Mouse (Mus musculus) liver, postnatal 0 days (tissue): ENCODE data around the gene Itpr1. TPM values are rescaled to one million over a fixed set of nuclear protein-coding genes. Genes with fewer than 3 reads are reported as not detected.

Experiments
- ATAC-seq: fragments of 200-750 bp; cut with Nextera tagmentation; 2 replicates; pipeline ENCODE4 v1.8.0; 2017; ENCODE audit warnings: mild to moderate bottlenecking, moderate library complexity
- DNase-seq: peaks from one replicate; pipeline ENCODE4 v3.0.0-alpha.2; 2016
- H3K27ac ChIP-seq: fragments of 300-500 bp; sonication (generic); 2 replicates; pipeline ENCODE4 v1.5.1; 2014; ENCODE audit warnings: antibody characterized with exemption, moderate library complexity, mild to moderate bottlenecking, low read depth
- H3K27me3 ChIP-seq: fragments of 300-500 bp; sonication (generic); 2 replicates; pipeline ENCODE4 v1.6.1; 2014; ENCODE audit warnings: low read length, control low read depth, mixed read lengths; ENCODE audit not compliant: insufficient read depth
- H3K36me3 ChIP-seq: fragments of 300-500 bp; sonication (generic); replicated peaks from 2 replicates; pipeline ENCODE4 v1.6.1; 2014; ENCODE audit warnings: mild to moderate bottlenecking, control low read depth, low read length, moderate library complexity, mixed read lengths; ENCODE audit not compliant: insufficient read depth
- H3K4me1 ChIP-seq: fragments of 300-500 bp; sonication (generic); 2 replicates; pipeline ENCODE4 v1.6.1; 2014; ENCODE audit warnings: antibody characterized with exemption, mild to moderate bottlenecking, control low read depth; ENCODE audit not compliant: insufficient read depth
- H3K4me2 ChIP-seq: fragments of 300-500 bp; sonication (generic); 2 replicates; pipeline ENCODE4 v1.6.1; 2014; ENCODE audit warnings: low read depth, mild to moderate bottlenecking, low read length, moderate library complexity, mixed read lengths
- H3K4me3 ChIP-seq: fragments of 300-500 bp; sonication (generic); 2 replicates; pipeline ENCODE4 v1.5.1; 2014; ENCODE audit warnings: low read depth, low read length
- H3K9ac ChIP-seq: fragments of 300-500 bp; sonication (generic); replicated peaks from 2 replicates; pipeline ENCODE4 v1.6.1; 2014; ENCODE audit warnings: mild to moderate bottlenecking, moderate library complexity
- H3K9me3 ChIP-seq: fragments of 300-500 bp; sonication (generic); 2 replicates; pipeline ENCODE4 v1.6.1; 2016; ENCODE audit warnings: mild to moderate bottlenecking, control low read depth, low read length, mixed read lengths
- CTCF ChIP-seq: sonication (generic); IDR thresholded peaks from 2 replicates; pipeline ENCODE4 v1.5.1; 2016; ENCODE audit warnings: antibody characterized with exemption, low read depth
- EP300 ChIP-seq: IDR thresholded peaks from 2 replicates; pipeline ENCODE4 v1.6.1; 2016; ENCODE audit warnings: antibody characterized with exemption, low read depth, mild to moderate bottlenecking
- WGBS: fragments of 180-500 bp; shearing (Covaris S2); extraction: QIAGEN DNeasy Blood & Tissue Kit; methylation state at CpG from one replicate; pipeline ENCODE4 v1.1.7; 2014; ENCODE audit not compliant: insufficient replicate concordance; 5-methylcytosine and 5-hydroxymethylcytosine counted together
- polyA plus RNA-seq: library from polyadenylated mRNA; unstranded; fragments of >200 nt; fragmentation: Nextera tagmentation; extraction: Ambion mirVana; gene quantifications from 2 replicates; pipeline ENCODE4 v1.2.1, GENCODE M21; 2015

Itpr1 gene
- polyA plus RNA-seq, 1 experiment from 2014 or later = 2.9 TPM

DNA sequence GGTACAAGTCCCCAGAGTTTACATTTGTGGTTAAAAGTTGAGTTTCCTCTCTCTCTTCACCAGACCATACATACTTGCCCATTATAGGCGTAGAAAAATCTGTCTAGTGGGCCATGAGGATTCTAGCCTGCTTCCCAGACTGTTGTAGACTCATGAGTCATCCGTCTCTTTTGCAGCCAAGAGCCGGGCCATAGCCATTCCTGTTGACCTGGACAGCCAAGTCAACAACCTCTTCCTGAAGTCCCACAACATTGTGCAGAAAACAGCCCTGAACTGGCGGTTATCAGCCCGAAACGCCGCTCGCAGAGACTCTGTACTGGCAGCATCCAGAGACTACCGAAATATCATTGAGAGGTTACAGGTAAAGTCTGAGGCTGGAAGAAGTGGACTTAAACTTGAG lies 200.7 kb downstream of the Itpr1 start:
- no peaks in the 10 kb centered on the region for H3K9me3 ChIP-seq
- H3K4me2 ChIP-seq = no peak overlapping the region
- ATAC-seq (no peak), DNase-seq (no peak)
- TF ChIP-seq EP300 (no peak), CTCF (no peak)
- no peak overlapping the region for H3K4me3 ChIP-seq
- H3K9ac ChIP-seq = no peak overlapping the region
- no peaks in the 10 kb centered on the region for H3K27me3 ChIP-seq
- H3K36me3 ChIP-seq = peaks cover 30% of the 10 kb centered on the region
- WGBS = 84% methylated on average over 9 of the region's 9 CpGs
- H3K4me1 ChIP-seq = no peaks in the 10 kb centered on the region
- H3K27ac ChIP-seq = no peak overlapping the region

GRCm38 (mm10) chr6:108415847-108416246 lies 203.0 kb downstream of the Itpr1 start:
- Histone ChIP-seq H3K4me1 (no peaks in the 10 kb centered on the region), H3K36me3 (peaks cover 28% of the 10 kb centered on the region), H3K4me3 (no peak overlapping the region), H3K4me2 (no peak overlapping the region), H3K9ac (no peak overlapping the region), H3K27me3 (no peaks in the 10 kb centered on the region), H3K9me3 (no peaks in the 10 kb centered on the region), H3K27ac (no peak overlapping the region)
- 82% methylated on average over 4 of the region's 4 CpGs for WGBS
- TF ChIP-seq EP300 (no peak), CTCF (no peak)
- ATAC-seq (no peak), DNase-seq (no peak)

DNA sequence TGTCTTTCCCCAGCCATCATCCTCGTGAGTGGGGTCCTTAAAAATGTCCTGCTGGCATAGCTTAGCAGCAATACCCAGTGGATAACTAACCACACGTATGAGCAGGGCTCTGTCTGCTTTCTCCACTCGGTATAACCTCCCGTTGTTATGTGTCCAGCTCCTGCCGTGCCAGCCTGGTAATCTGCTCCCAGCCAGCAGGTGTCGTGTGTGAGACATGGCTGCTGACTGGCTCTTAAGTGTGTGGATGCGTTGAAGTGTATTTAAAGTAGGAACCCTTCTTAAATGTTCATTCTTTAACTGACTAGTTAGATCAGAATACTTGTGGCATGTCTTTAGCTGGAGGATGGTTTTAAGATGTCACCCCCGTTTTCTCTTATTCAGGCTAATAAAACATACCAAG lies 204.6 kb downstream of the Itpr1 start:
- Histone ChIP-seq H3K27ac (no peak overlapping the region), H3K9me3 (no peaks in the 10 kb centered on the region), H3K36me3 (peaks cover 18% of the 10 kb centered on the region), H3K9ac (no peak overlapping the region), H3K27me3 (no peaks in the 10 kb centered on the region), H3K4me3 (no peak overlapping the region), H3K4me1 (no peaks in the 10 kb centered on the region), H3K4me2 (no peak overlapping the region)
- ATAC-seq (peak; percentile 54; the same call in 1 of the 2 replicates), DNase-seq (peak; percentile 65)
- whole genome bisulfite sequencing = 53% methylated on average over 8 of the region's 8 CpGs
- TF ChIP-seq CTCF (peak; percentile 91), EP300 (no peak)

DNA sequence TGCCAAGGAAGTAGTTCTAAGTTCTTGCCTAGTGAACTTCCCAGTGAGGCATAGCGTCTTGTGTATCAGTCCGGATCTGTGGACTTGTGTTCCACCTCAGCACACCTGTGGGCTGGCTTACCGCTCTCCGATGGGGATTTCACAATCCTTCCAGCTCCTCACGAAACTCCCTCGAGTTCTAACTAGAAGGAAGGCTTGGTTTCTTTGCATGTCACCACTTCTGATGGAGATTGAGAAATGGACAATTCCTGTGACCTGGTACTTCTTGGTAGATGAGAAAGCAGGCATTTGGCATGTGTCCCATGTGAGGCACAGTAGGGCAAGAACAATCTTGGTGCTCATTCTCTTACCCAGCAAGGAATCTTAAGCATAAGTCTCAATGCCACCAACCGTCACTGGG lies 205.3 kb downstream of the Itpr1 start:
- ATAC-seq = no peak
- no peaks in the 10 kb centered on the region for H3K27me3 ChIP-seq
- H3K4me1 ChIP-seq = no peaks in the 10 kb centered on the region
- H3K9me3 ChIP-seq = no peaks in the 10 kb centered on the region
- H3K9ac ChIP-seq = no peak overlapping the region
- WGBS = 83% methylated on average over 7 of the region's 7 CpGs
- no peak overlapping the region for H3K4me3 ChIP-seq
- H3K27ac ChIP-seq = no peak overlapping the region
- H3K4me2 ChIP-seq = no peak overlapping the region
- no peak for TF ChIP-seq EP300
- no peak for TF ChIP-seq CTCF
- no peak for DNase-seq
- peaks cover 13% of the 10 kb centered on the region for H3K36me3 ChIP-seq

GRCm38 (mm10) chr6:108424749-108425584 lies 212.1 kb downstream of the Itpr1 start:
- Histone ChIP-seq H3K4me3 (no peak overlapping the region), H3K4me2 (no peak overlapping the region), H3K27me3 (no peaks in the 10 kb centered on the region), H3K36me3 (no peaks in the 10 kb centered on the region), H3K9me3 (no peaks in the 10 kb centered on the region), H3K9ac (no peak overlapping the region), H3K27ac (no peak overlapping the region), H3K4me1 (no peaks in the 10 kb centered on the region)
- ATAC-seq = no peak
- no peak for DNase-seq
- WGBS = 78% methylated on average over 9 of the region's 9 CpGs
- TF ChIP-seq EP300 = no peak
- TF ChIP-seq CTCF = no peak

DNA sequence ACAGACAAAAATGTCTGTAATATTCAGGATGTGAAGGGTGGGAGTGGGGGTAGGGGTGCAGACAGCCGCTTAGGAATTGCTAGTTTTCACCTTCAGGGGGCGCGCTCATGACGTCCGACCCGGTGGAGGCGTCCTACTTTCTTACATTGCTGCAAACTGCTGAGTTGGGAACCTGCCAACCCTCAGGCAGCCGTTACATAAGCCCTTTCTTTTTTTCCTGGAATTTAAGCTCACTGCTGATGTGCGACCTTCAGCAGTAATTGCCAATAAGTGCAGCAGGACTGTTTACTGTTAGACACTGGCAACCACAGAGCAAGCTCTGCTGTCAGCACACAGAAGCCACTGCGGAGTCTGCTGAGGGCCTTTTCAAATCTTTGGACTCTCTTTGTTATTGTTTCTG lies 213.9 kb downstream of the Itpr1 start:
- DNase-seq = peak; percentile 84
- WGBS = 13% methylated on average over 10 of the region's 10 CpGs
- peak; percentile 91 for ATAC-seq

More for the DNA sequence above, 213.9 kb downstream of the Itpr1 start:
- Histone ChIP-seq H3K4me2 (peak overlapping the region; percentile 11), H3K36me3 (no peaks in the 10 kb centered on the region), H3K4me1 (no peaks in the 10 kb centered on the region), H3K9me3 (no peaks in the 10 kb centered on the region), H3K9ac (no peak overlapping the region), H3K27me3 (no peaks in the 10 kb centered on the region), H3K27ac (peak overlapping the region; percentile 66; the same call in 1 of the 2 replicates), H3K4me3 (no peak overlapping the region)
- peak; percentile 77 for TF ChIP-seq EP300
- peak; percentile 75 for TF ChIP-seq CTCF
